Mouse (Mus musculus): ENCODE results near the gene Orm1. TPM values are rescaled to one million over a fixed set of nuclear protein-coding genes. Genes with fewer than 3 reads are reported as not detected.

The Orm1 gene
- not detected in 2 replicates for polyA plus RNA-seq (2012; rRNA removed)

DNA sequence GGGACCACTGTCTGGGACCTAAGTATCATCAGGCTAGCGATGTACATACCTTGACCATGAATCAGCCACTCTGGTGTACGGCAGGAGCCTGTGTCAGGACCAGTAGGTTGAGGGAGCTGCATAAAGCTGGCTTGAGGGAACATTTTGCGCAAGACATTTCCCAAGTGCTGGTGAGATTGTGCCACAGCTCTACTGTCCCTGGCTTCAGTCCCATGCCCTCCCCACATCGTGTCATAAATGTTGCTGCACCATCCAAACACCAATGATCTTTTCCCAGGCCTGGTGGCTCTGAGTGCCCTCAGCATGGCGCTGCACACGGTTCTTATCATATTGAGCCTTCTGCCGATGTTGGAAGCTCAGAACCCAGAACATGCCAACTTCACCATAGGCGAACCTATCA is at the start of gene Orm1:
Gene Orm1 (plus strand): TSS at position 266 of the 400 bp plus-strand sequence.

DNA sequence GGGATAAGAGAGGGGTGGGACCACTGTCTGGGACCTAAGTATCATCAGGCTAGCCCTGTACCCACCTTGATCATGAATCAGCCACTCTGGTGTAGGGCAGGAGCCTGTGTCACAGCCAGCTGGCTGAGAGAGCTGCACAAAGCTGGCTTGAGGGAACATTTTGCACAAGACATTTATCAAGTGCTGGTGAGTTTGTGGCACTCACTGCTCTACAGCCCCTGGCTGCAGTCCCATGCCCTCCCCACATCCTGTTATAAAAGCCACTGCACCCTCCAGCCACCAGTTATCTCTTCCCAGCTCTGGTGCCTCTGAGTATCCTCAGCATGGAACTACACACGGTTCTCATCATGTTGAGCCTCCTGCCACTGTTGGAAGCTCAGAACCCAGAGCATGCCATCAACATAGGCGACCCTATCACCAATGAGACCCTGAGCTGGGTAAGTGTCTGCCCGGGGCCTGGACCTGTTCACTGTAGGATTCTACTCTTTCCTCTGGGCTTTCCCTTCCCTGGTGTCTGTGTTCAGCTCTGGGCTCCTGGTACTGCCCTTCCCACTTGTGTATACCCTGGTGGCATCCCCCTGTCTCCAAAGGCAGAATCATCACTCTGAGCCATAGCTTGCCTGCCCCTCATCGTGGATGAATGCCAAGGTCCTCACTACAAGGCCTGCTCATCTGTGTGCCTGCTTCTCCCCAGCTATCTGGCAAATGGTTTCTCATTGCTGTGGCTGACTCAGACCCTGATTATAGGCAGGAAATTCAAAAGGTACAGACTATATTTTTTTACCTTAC is 11.7 kb downstream of the Orm1 start, which contains the start of gene Orm3:
Gene Orm3 (plus strand): TSS at position 286 of the 789 bp plus-strand sequence.

DNA sequence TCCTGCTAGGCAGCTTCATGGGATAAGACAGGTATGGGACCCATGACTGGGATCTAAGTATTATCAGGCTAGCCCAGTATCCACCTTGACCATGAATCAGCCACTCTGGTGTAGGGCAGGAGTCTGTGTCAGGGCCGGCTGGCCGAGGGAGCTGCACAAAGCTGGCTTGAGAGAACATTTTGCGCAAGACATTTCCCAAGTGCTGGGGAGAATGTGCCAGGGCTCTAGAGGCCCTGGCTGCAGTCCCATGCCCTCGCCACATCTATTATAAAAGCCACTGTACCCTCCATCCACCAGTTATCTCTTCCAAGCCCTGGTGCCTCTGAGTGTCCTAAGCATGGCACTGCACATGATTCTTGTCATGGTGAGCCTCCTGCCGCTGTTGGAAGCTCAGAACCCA is 17.8 kb downstream of the Orm1 start, which contains the start of gene Orm2:
Gene Orm2 (plus strand): TSS at position 300 of the 400 bp plus-strand sequence.

Other genes with a start within 250 kb of the Orm1 start
- gene Ambp, start 189.8 kb upstream of the Orm1 start, polyA plus RNA-seq (2012; rRNA removed) = 18.4 and 34.1 TPM in 2 replicates
- 0.97 and 1.1 TPM in 2 replicates for gene Kif12, start 172.4 kb upstream of the Orm1 start, polyA plus RNA-seq (2012; rRNA removed)
- gene Col27a1, start 130.6 kb upstream of the Orm1 start, polyA plus RNA-seq (2012; rRNA removed) = 16.2 and 22.2 TPM in 2 replicates
- not detected in 2 replicates for gene Orm3, start 11.6 kb downstream of the Orm1 start, polyA plus RNA-seq (2012; rRNA removed)
- gene Orm2, start 17.9 kb downstream of the Orm1 start, polyA plus RNA-seq (2012; rRNA removed) = not detected in 2 replicates
- gene Akna, start 58.8 kb downstream of the Orm1 start, polyA plus RNA-seq (2012; rRNA removed) = 8.6 and 8.8 TPM in 2 replicates
- 31.0 and 34.3 TPM in 2 replicates for gene Whrn, start 151.4 kb downstream of the Orm1 start, polyA plus RNA-seq (2012; rRNA removed)
- 177 and 200 TPM in 2 replicates for gene Atp6v1g1, start 200.2 kb downstream of the Orm1 start, polyA plus RNA-seq (2012; rRNA removed)
- gene Tmem268, start 214.2 kb downstream of the Orm1 start, polyA plus RNA-seq (2012; rRNA removed) = 5.1 and 5.7 TPM in 2 replicates

Measured in central nervous system, embryonic 11.5 days (tissue).